Mouse (Mus musculus): ENCODE data around the gene Wap. TPM values are rescaled to one million over a fixed set of nuclear protein-coding genes. Genes with fewer than 3 reads are reported as not detected.
A peak's percentile ranks its signal among the peaks of the same experiment; 100 is the strongest.

Gene Wap
- total RNA-seq, 2 experiments from 2014 or later = not detected

GRCm38 (mm10) chr11:6636150-6636549 is 2.3 kb downstream of the Wap start:
- intact Hi-C loops (cut with DNase I; ENCODE audit: low total_unique reads) = no loop called here
- DNase-seq = no peak

- intact Hi-C loops (cut with DNase I; ENCODE audit: low total_unique reads) = no loop called here
- no peak for DNase-seq
Measured at GRCm38 (mm10) chr11:6629655-6630054, 8.8 kb downstream of the Wap start.

- DNase-seq = peak; percentile 49
Measured at GRCm38 (mm10) chr11:6628568-6628967, 9.9 kb downstream of the Wap start.

GRCm38 (mm10) chr11:6627731-6628130 is 10.7 kb downstream of the Wap start:
- intact Hi-C loops (cut with DNase I; ENCODE audit: low total_unique reads) = no loop called here
- no peak for DNase-seq

More at GRCm38 (mm10) chr11:6628568-6628967, 9.9 kb downstream of the Wap start:
- intact Hi-C loops (cut with DNase I; ENCODE audit: low total_unique reads) = no loop called here

- DNase-seq = no peak
- intact Hi-C loops (cut with DNase I; ENCODE audit: low total_unique reads) = no loop called here
Measured at GRCm38 (mm10) chr11:6626388-6626772, 12.1 kb downstream of the Wap start.

GRCm38 (mm10) chr11:6625478-6626387 is 12.7 kb downstream of the Wap start, which contains the start of gene Tbrg4:
Gene Tbrg4 (minus strand): TSS chr11:6626067.
- intact Hi-C loops (cut with DNase I; ENCODE audit: low total_unique reads) = no loop called here
- peak; percentile 93 for DNase-seq

GRCm38 (mm10) chr11:6624619-6625382 is 13.6 kb downstream of the Wap start:
- intact Hi-C loops (cut with DNase I; ENCODE audit: low total_unique reads) = no loop called here
- DNase-seq = no peak

GRCm38 (mm10) chr11:6623704-6624103 is 14.7 kb downstream of the Wap start:
- intact Hi-C loops (cut with DNase I; ENCODE audit: low total_unique reads) = no loop called here
- no peak for DNase-seq

- DNase-seq = no peak
- intact Hi-C loops (cut with DNase I; ENCODE audit: low total_unique reads) = loop anchor here (10.0 kb wide), 1 partner anchor 151 kb away; no protein-coding TSS in a partner anchor
Measured at GRCm38 (mm10) chr11:6615250-6616205, 22.9 kb downstream of the Wap start.

GRCm38 (mm10) chr11:6605491-6606399 is 32.7 kb downstream of the Wap start, which contains the start of gene Nacad:
Gene Nacad (minus strand): TSS chr11:6606053.
- no peak for DNase-seq
- intact Hi-C loops (cut with DNase I; ENCODE audit: low total_unique reads) = no loop called here

- no peak for DNase-seq
- intact Hi-C loops (cut with DNase I; ENCODE audit: low total_unique reads) = no loop called here
Measured at GRCm38 (mm10) chr11:6605021-6605481, 33.4 kb downstream of the Wap start.

GRCm38 (mm10) chr11:6604604-6604936 is 33.9 kb downstream of the Wap start:
- intact Hi-C loops (cut with DNase I; ENCODE audit: low total_unique reads) = no loop called here
- DNase-seq = no peak

- no peak for DNase-seq
- intact Hi-C loops (cut with DNase I; ENCODE audit: low total_unique reads) = no loop called here
Measured at GRCm38 (mm10) chr11:6603887-6604603, 34.4 kb downstream of the Wap start.

GRCm38 (mm10) chr11:6603224-6603623 is 35.2 kb downstream of the Wap start:
- intact Hi-C loops (cut with DNase I; ENCODE audit: low total_unique reads) = no loop called here
- no peak for DNase-seq

GRCm38 (mm10) chr11:6602662-6603061 is 35.8 kb downstream of the Wap start:
- no peak for DNase-seq
- intact Hi-C loops (cut with DNase I; ENCODE audit: low total_unique reads) = no loop called here

- intact Hi-C loops (cut with DNase I; ENCODE audit: low total_unique reads) = no loop called here
- DNase-seq = no peak
Measured at GRCm38 (mm10) chr11:6601649-6602480, 36.6 kb downstream of the Wap start.

Data from gastrocnemius, postnatal 14 days (tissue).